18 mouse cellular contexts compared by ENCODE assay signal in the genomic region with DNA sequence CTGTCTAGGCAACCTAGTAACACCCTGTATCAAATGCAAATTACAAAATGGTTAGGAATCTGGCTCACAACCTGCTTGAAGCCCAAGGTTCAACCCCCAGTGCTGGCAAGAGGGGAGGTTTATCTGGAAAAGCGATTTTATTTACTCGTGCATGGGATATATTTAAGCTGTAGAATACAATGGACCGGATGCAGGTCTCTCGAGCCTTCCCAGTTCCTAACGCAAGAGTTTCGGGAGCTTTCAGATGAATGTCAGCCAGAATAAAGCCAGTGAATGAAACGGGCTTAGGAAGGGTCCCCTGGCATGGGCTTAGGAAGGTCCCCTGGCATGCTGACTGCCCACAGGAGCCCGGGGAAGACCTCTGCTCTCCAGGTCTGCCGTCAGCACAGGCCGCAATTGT. TPM values are rescaled to one million over a fixed set of nuclear protein-coding genes. Genes with fewer than 3 reads are reported as not detected.
DNase-seq lines count a peak whose midpoint lies in the region; ATAC-seq and TF ChIP-seq lines count a peak whose summit lies in the region.
"Had no signal": no experiment of that assay in that cellular context is flagged by ENCODE, and none has a peak within 500 bp of the region (broad histone marks: within the 10 kb centered on the region; RNA-seq: fewer than 3 reads in every experiment).

No protein-coding gene starts in this region.

- intact Hi-C loops in gastrocnemius, adult 2 months (cut with DNase I) = no loop called here

- no peak overlapping the region for H3K4me2 ChIP-seq in intestine, embryonic 15.5 days (replicated peaks)
- H3K4me2 ChIP-seq in intestine, postnatal 0 days (replicated peaks; ENCODE audit: low read depth) = no peak overlapping the region
- H3K4me2 ChIP-seq in stomach, embryonic 15.5 days = no peak overlapping the region
- H3K4me2 ChIP-seq in stomach, postnatal 0 days (replicated peaks; ENCODE audit: low read depth) = no peak overlapping the region
- H3K4me2 ChIP-seq: hindbrain, embryonic 14.5 days; limb, embryonic 12.5 days; midbrain, embryonic 12.5 days had no signal

- peak overlapping the region; percentile 80 for H3K27ac ChIP-seq in gastrocnemius, adult 2 months
- 0 out of 2 replicates have a peak overlapping the region, but pooled peaks have one; percentile 22 for H3K27ac ChIP-seq in intestine, embryonic 15.5 days
- H3K27ac ChIP-seq in intestine, postnatal 0 days (ENCODE audit: low read depth, low read length) = no peak overlapping the region
- peak overlapping the region; percentile 51 for H3K27ac ChIP-seq in stomach, embryonic 15.5 days
- H3K27ac ChIP-seq in stomach, postnatal 0 days (replicated peaks) = no peak overlapping the region
- H3K27ac ChIP-seq: hindbrain, embryonic 14.5 days; limb, embryonic 12.5 days; midbrain, embryonic 12.5 days had no signal

- no peak for DNase-seq in gastrocnemius, adult 2 months
- no peak for DNase-seq in gastrocnemius, adult 8-10 months (ENCODE audit: low spot score in 2 of 2)
- no peak for DNase-seq in stomach, postnatal 0 days (ENCODE audit: low spot score)
- DNase-seq in layer of hippocampus, postnatal 14 days (ENCODE audit: low spot score in 2 of 2) = no peak
- DNase-seq in ovary, postnatal 36 days (ENCODE audit: low spot score) = no peak
- DNase-seq: cerebellum, postnatal 14 days; lung, postnatal 10 days; thymus, adult 18-20 months; thymus, postnatal 4 days had no signal

- TF ChIP-seq EP300 in stomach, postnatal 0 days (optimal IDR thresholded peaks at IDR 0.05) = no peak

- H3K4me3 ChIP-seq in gastrocnemius, adult 2 months = peak overlapping the region; percentile 37
- no peak overlapping the region for H3K4me3 ChIP-seq in intestine, embryonic 15.5 days (replicated peaks)
- no peak overlapping the region for H3K4me3 ChIP-seq in intestine, postnatal 0 days (ENCODE audit: low read depth, low read length)
- H3K4me3 ChIP-seq in stomach, embryonic 15.5 days (replicated peaks) = no peak overlapping the region
- H3K4me3 ChIP-seq in stomach, postnatal 0 days (ENCODE audit: low read depth, low read length) = no peak overlapping the region
- H3K4me3 ChIP-seq: limb, embryonic 12.5 days; midbrain, embryonic 12.5 days had no signal

- H3K36me3 ChIP-seq in intestine, embryonic 15.5 days = peaks cover 13% of the 10 kb centered on the region; the same call in 1 of the 2 replicates
- H3K36me3 ChIP-seq in intestine, postnatal 0 days (ENCODE audit: control insufficient read depth, insufficient read depth) = peaks cover under 1% of the 10 kb centered on the region
- H3K36me3 ChIP-seq in stomach, embryonic 15.5 days = peaks cover 4% of the 10 kb centered on the region; the same call in 1 of the 2 replicates
- H3K36me3 ChIP-seq in stomach, postnatal 0 days (ENCODE audit: control insufficient read depth, insufficient read depth, low read length) = peaks cover 9% of the 10 kb centered on the region

- H3K9me3 ChIP-seq in intestine, embryonic 15.5 days = no peaks in the 10 kb centered on the region
- no peaks in the 10 kb centered on the region for H3K9me3 ChIP-seq in intestine, postnatal 0 days (ENCODE audit: control insufficient read depth)
- no peaks in the 10 kb centered on the region for H3K9me3 ChIP-seq in stomach, embryonic 15.5 days
- H3K9me3 ChIP-seq in stomach, postnatal 0 days (ENCODE audit: control insufficient read depth, low read length) = no peaks in the 10 kb centered on the region
- H3K9me3 ChIP-seq: G1E; limb, embryonic 12.5 days; midbrain, embryonic 12.5 days had no signal

- no peak for TF ChIP-seq CTCF in gastrocnemius, adult 2 months (IDR thresholded peaks at IDR 0.05)
- TF ChIP-seq CTCF in intestine, postnatal 0 days (IDR thresholded peaks at IDR 0.05; ENCODE audit: low read depth) = no peak
- TF ChIP-seq CTCF in stomach, postnatal 0 days (IDR thresholded peaks at IDR 0.05; ENCODE audit: low read depth) = no peak

- 90% methylated on average over 10 of the region's 10 CpGs for WGBS in intestine, embryonic 15.5 days
- 85% methylated on average over 10 of the region's 10 CpGs for WGBS in intestine, postnatal 0 days
- 86% methylated on average over 10 of the region's 10 CpGs for WGBS in stomach, embryonic 15.5 days
- 85% methylated on average over 10 of the region's 10 CpGs for WGBS in stomach, postnatal 0 days

- H3K4me1 ChIP-seq in intestine, embryonic 15.5 days (replicated peaks) = peaks cover 7% of the 10 kb centered on the region
- peaks cover 16% of the 10 kb centered on the region for H3K4me1 ChIP-seq in intestine, postnatal 0 days (replicated peaks; ENCODE audit: control insufficient read depth, insufficient read depth, low read length)
- H3K4me1 ChIP-seq in stomach, embryonic 15.5 days = no peaks in the 10 kb centered on the region
- no peaks in the 10 kb centered on the region for H3K4me1 ChIP-seq in stomach, postnatal 0 days (replicated peaks; ENCODE audit: control insufficient read depth, insufficient read depth)
- H3K4me1 ChIP-seq: midbrain, embryonic 12.5 days had no signal

- no peaks in the 10 kb centered on the region for H3K27me3 ChIP-seq in intestine, embryonic 15.5 days (replicated peaks)
- H3K27me3 ChIP-seq in intestine, postnatal 0 days (replicated peaks; ENCODE audit: control insufficient read depth, insufficient read depth, low read length) = no peaks in the 10 kb centered on the region
- no peaks in the 10 kb centered on the region for H3K27me3 ChIP-seq in stomach, embryonic 15.5 days (replicated peaks)
- H3K27me3 ChIP-seq in stomach, postnatal 0 days (ENCODE audit: control insufficient read depth, insufficient read depth, low read length) = no peaks in the 10 kb centered on the region
- H3K27me3 ChIP-seq: limb, embryonic 12.5 days; midbrain, embryonic 12.5 days had no signal

- no peak overlapping the region for H3K9ac ChIP-seq in intestine, embryonic 15.5 days
- no peak overlapping the region for H3K9ac ChIP-seq in intestine, postnatal 0 days (ENCODE audit: low read depth, low read length)
- no peak overlapping the region for H3K9ac ChIP-seq in stomach, embryonic 15.5 days
- H3K9ac ChIP-seq in stomach, postnatal 0 days (ENCODE audit: low read length) = no peak overlapping the region
- H3K9ac ChIP-seq: hindbrain, embryonic 14.5 days; limb, embryonic 12.5 days; midbrain, embryonic 12.5 days had no signal

- ATAC-seq in intestine, embryonic 15.5 days = no peak
- ATAC-seq in intestine, postnatal 0 days = no peak
- no peak for ATAC-seq in stomach, embryonic 15.5 days (ENCODE audit: insufficient read depth, low FRiP score, low read depth)
- ATAC-seq in stomach, postnatal 0 days (ENCODE audit: low FRiP score, low TSS enrichment) = no peak
- ATAC-seq: activated CD4-positive, CD25-positive, alpha-beta regulatory T cell, adult 4 months; forebrain, embryonic 16.5 days had no signal

RNA-seq across cellular contexts. Expression of a gene that starts 11.1 kb away (rescaled TPM):
- total RNA-seq in gastrocnemius, adult 2 months (2021) = 10 to 100 TPM; 58.2 to 65.3 TPM
- 10 to 100 TPM; 60.3 to 95.0 (median 77.1) TPM for total RNA-seq in gastrocnemius, adult 8-10 months (2022)
- polyA plus RNA-seq in intestine, embryonic 15.5 days (2015; fragmentation: Nextera tagmentation; extraction: Ambion mirVana) = 37.1 and 42.7 TPM in 2 replicates
- 59.4 and 62.3 TPM in 2 replicates for polyA plus RNA-seq in intestine, postnatal 0 days (2015; fragmentation: Nextera tagmentation; extraction: Ambion mirVana)
- polyA plus RNA-seq in stomach, embryonic 15.5 days (2015; fragmentation: Nextera tagmentation; extraction: Ambion mirVana) = 37.7 and 39.6 TPM in 2 replicates
- 27.2 and 28.7 TPM in 2 replicates for polyA plus RNA-seq in stomach, postnatal 0 days (2015; fragmentation: Nextera tagmentation; extraction: Ambion mirVana)
- 10 to 100 TPM; 31.6 to 34.9 TPM for total RNA-seq in layer of hippocampus, postnatal 14 days (2021)

Comparison
In these comparisons a context has a peak if more than half of its experiments do, and no peak if none do; other contexts are left out.
1. H3K27ac ChIP-seq: peak in gastrocnemius, adult 2 months (single experiment), intestine, embryonic 15.5 days (single experiment) and stomach, embryonic 15.5 days (single experiment); none in intestine, postnatal 0 days (single experiment) and stomach, postnatal 0 days (single experiment).